Mouse (Mus musculus) heart, embryonic 13.5 days (tissue): ENCODE results near the gene Gtpbp1. TPM values are rescaled to one million over a fixed set of nuclear protein-coding genes. Genes with fewer than 3 reads are reported as not detected.

ENCODE experiments used
- ATAC-seq: fragments of 200-750 bp; cut with Nextera tagmentation; 2 replicates; pipeline ENCODE4 v1.8.0; 2017; ENCODE audit warnings: moderate TSS enrichment; ENCODE audit not compliant: insufficient number of reproducible peaks, low FRiP score, low TSS enrichment; ENCODE audit errors: extremely low read depth
- H3K27ac ChIP-seq: fragments of 300-500 bp; sonication (generic); replicated peaks from 2 replicates; pipeline ENCODE4 v1.5.1; 2015; ENCODE audit warnings: moderate library complexity, mild to moderate bottlenecking, inconsistent platforms
- H3K27me3 ChIP-seq: fragments of 300-500 bp; sonication (generic); replicated peaks from 2 replicates; pipeline ENCODE4 v1.6.1; 2015; ENCODE audit warnings: mild to moderate bottlenecking, inconsistent platforms
- H3K36me3 ChIP-seq: fragments of 300-500 bp; sonication (generic); 2 replicates; pipeline ENCODE4 v1.6.1; 2015; ENCODE audit warnings: mild to moderate bottlenecking, inconsistent platforms
- H3K4me1 ChIP-seq: fragments of 300-500 bp; sonication (generic); 2 replicates; pipeline ENCODE4 v1.6.1; 2015; ENCODE audit warnings: inconsistent platforms
- H3K4me2 ChIP-seq: fragments of 300-500 bp; sonication (generic); 2 replicates; pipeline ENCODE4 v1.6.1; 2015; ENCODE audit warnings: inconsistent platforms, mild to moderate bottlenecking, moderate library complexity
- H3K4me3 ChIP-seq: fragments of 300-500 bp; sonication (generic); 2 replicates; pipeline ENCODE4 v1.5.1; 2015; ENCODE audit warnings: moderate library complexity, mild to moderate bottlenecking, inconsistent platforms
- H3K9ac ChIP-seq: fragments of 300-500 bp; sonication (generic); 2 replicates; pipeline ENCODE4 v1.6.1; 2015; ENCODE audit warnings: inconsistent platforms, mild to moderate bottlenecking, moderate library complexity
- H3K9me3 ChIP-seq: fragments of 300-500 bp; sonication (generic); 2 replicates; pipeline ENCODE4 v1.6.1; 2016; ENCODE audit warnings: inconsistent platforms
- WGBS: fragments of 180-500 bp; shearing (Covaris S2); methylation state at CpG from one replicate; pipeline ENCODE4 v1.1.7; 2015; ENCODE audit warnings: mixed read lengths; 5-methylcytosine and 5-hydroxymethylcytosine counted together
- polyA plus RNA-seq: library from polyadenylated mRNA; unstranded; fragments of >200 nt; fragmentation: Nextera tagmentation; extraction: Ambion mirVana; gene quantifications from 2 replicates; pipeline ENCODE4 v1.2.1, GENCODE M21; 2015

Gene Gtpbp1
- polyA plus RNA-seq, 1 experiment from 2014 or later, result 27.0 TPM

DNA sequence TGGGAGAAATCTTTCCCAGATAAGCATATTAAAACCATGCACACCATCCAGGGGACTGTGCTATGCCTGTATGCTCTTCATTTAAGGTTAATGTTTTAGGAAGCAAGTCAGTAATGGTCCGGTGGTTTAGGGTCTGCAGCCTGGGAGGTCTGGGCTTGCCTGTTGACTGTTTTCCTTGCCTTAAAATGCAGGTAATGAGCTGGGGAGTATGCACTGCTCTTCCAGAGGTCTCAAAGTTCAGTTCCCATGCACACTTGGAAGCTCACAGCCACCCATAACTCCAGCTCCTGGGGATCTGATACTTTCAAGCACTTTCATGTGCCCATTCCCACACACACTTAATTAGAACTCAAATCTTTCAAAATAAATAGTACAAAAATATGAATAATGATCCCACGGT is 5.9 kb downstream of the Gtpbp1 start:
- ATAC-seq, result no peak
- Histone ChIP-seq H3K4me1 (peaks cover 55% of the 10 kb centered on the region), H3K9me3 (no peaks in the 10 kb centered on the region), H3K36me3 (peaks cover 33% of the 10 kb centered on the region), H3K27me3 (no peaks in the 10 kb centered on the region), H3K4me2 (no peak overlapping the region), H3K9ac (no peak overlapping the region), H3K27ac (no peak overlapping the region), H3K4me3 (no peak overlapping the region)
- 85% methylated on average over 2 of the region's 2 CpGs for WGBS

DNA sequence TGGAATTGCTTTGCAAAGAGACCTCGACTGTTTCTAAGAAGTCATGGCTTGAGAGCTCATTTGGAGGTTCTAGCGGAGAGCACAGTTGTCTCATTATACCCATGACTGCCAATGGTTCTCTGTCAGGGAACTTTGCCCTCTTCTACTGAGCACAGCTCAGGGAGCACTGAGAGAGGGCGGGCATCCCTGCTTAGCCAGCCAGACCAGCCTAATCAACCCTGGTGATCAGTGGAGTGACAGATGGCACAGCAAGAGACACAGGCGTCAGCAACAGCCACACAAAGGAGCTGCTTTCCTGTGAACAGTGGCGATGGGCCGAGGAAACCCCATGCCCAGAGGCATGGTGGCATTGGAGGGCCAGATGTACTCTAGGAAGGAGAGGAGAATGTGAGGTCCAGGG is 6.4 kb downstream of the Gtpbp1 start:
- no peak overlapping the region for H3K27ac ChIP-seq
- H3K4me2 ChIP-seq, result no peak overlapping the region
- H3K27me3 ChIP-seq, result no peaks in the 10 kb centered on the region
- H3K9me3 ChIP-seq, result no peaks in the 10 kb centered on the region
- peaks cover 33% of the 10 kb centered on the region for H3K36me3 ChIP-seq
- WGBS, result 79% methylated on average over 6 of the region's 6 CpGs
- ATAC-seq, result no peak
- H3K4me3 ChIP-seq, result no peak overlapping the region
- no peak overlapping the region for H3K9ac ChIP-seq
- H3K4me1 ChIP-seq, result peaks cover 50% of the 10 kb centered on the region

DNA sequence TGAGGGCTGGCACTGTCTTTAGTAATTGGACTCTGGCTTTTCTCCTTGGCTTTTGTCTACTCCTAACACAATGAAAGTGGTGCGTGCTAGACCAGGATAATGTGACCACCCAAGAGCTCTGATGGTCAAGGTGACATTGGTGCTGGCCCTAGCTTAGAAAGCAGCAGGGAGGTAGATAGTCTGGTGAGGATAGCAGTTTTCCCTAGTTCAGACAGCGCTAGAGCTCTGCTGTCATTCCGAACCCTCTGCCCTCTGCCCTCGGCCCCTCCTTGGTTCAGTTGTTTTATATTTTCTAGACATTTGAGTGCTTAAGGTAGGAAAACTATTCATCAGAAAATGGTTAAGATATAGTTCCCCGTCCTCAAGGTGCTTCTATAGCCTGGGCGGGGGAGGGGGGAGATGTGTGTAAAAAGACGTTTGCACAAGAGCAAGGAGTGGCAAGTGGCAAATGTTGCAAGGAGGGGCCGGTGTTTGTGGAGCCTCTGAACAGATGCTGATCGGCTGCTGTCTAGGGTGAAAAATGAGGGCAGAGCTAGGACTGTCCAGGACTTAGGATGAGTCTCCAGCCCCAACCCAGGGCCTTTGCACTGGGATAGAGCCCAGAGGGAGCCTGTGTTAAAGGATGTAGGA is 7.0 kb downstream of the Gtpbp1 start:
- 76% methylated on average over 9 of the region's 9 CpGs for WGBS
- Histone ChIP-seq H3K27me3 (no peaks in the 10 kb centered on the region), H3K4me2 (no peak overlapping the region), H3K4me1 (peaks cover 43% of the 10 kb centered on the region), H3K9me3 (no peaks in the 10 kb centered on the region), H3K4me3 (no peak overlapping the region), H3K9ac (no peak overlapping the region), H3K36me3 (peaks cover 33% of the 10 kb centered on the region), H3K27ac (no peak overlapping the region)
- ATAC-seq, result no peak

DNA sequence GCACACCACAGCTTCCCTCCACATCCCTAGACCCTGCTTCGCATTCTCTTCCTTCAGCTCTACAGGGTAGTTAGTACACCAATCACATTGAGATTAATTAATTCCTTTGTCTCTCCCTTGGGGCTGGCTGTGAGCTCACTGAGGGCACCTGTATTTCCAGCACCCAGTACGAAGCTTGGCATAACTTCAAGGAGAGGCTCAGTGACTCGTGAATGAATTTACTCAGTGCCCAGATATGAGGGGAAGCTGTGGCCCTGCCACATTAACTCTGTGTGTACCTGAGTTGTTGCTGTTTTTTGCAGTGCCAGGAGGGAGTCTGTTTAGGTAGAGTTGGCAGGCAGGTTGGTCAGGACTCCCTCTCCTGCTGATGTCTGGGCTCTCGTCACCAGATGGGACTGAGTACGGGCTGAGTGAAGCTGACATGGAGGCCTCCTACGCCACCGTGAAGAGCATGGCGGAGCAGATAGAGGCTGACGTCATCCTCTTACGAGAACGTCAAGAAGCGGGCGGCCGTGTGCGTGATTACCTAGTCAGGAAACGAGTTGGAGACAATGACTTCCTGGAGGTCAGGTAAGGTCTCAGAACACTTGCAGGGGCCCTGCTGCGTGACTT is 16.1 kb downstream of the Gtpbp1 start:
- no peak for ATAC-seq
- Histone ChIP-seq H3K27ac (no peak overlapping the region), H3K9ac (no peak overlapping the region), H3K4me2 (no peak overlapping the region), H3K27me3 (no peaks in the 10 kb centered on the region), H3K4me3 (no peak overlapping the region), H3K9me3 (no peaks in the 10 kb centered on the region), H3K4me1 (peaks cover 5% of the 10 kb centered on the region; the same call in 1 of the 2 replicates), H3K36me3 (peaks cover 52% of the 10 kb centered on the region)
- WGBS, result 69% methylated on average over 17 of the region's 17 CpGs

DNA sequence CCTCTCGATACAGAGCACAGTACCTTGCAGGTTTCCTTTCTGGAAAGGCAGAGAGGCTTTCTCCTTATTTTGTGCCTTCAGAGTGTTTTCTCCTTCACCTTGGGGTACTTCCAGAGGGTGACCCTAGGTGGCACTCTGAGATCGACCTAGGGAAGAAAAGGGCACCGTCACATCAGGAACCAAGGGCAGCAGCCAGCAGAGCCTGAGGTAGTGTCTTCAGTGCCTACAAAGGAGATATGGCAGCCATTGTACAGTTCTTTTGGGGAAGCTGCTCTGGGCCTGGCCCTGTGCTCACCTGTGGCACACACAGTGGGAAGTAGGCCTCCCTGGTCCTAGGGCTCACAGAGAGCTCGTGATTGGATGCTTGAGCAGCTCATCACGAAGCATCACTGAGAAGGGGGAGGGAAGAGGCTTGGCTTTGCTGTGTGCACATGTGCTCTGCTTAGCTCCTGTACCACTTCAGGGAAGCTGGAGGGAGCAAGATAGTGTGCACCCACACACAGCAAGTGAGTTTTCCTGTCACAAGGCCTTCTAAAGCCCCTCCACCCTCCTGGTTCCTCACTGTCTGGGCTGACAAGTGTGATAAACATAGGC is 17.7 kb downstream of the Gtpbp1 start:
- no peak overlapping the region for H3K4me3 ChIP-seq
- no peak overlapping the region for H3K4me2 ChIP-seq
- no peak overlapping the region for H3K9ac ChIP-seq
- no peaks in the 10 kb centered on the region for H3K27me3 ChIP-seq
- H3K9me3 ChIP-seq, result no peaks in the 10 kb centered on the region
- WGBS, result 88% methylated on average over 5 of the region's 5 CpGs
- no peak overlapping the region for H3K27ac ChIP-seq
- H3K4me1 ChIP-seq, result peaks cover 5% of the 10 kb centered on the region; the same call in 1 of the 2 replicates
- H3K36me3 ChIP-seq, result peaks cover 68% of the 10 kb centered on the region
- no peak for ATAC-seq

DNA sequence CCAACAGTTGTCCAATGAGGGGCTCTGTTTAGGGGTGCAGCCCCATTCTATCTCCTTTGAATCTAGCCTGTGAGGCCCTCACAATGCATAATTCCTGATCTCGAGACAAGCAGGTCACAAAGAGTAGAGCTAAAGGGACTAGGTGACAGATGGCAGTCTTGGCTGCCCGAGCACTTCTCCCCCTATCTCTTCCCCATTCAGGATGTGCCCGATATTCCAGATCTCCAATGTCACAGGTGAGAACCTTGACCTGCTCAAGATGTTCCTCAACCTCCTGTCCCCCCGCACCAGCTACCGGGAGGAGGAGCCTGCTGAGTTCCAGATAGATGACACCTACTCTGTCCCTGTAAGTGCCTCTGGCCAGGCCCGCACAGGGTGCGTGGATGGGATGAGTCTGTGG is 25.0 kb downstream of the Gtpbp1 start:
- ATAC-seq, result no peak
- 86% methylated on average over 7 of the region's 7 CpGs for WGBS
- H3K4me1 ChIP-seq, result no peaks in the 10 kb centered on the region

DNA sequence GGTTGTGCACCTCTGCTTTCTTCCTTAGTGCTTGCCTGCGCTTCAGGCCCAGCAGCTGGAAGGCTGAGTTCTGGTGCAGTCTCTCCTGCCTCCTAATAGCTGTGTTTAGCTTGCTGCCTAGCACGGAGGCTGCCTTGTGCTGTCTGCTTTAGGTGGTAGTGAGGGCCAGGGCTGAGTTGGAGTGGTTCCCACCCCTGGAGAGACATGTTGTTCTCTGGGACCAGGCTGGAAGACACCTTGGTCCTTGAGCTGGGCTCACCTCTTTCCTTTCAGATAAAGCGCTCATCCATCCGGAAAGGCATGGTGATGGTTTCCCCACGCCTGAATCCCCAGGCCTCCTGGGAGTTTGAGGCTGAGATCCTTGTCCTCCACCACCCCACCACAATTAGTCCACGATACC is 26.1 kb downstream of the Gtpbp1 start:
- H3K4me2 ChIP-seq, result no peak overlapping the region
- WGBS, result 90% methylated on average over 6 of the region's 6 CpGs
- peaks cover 97% of the 10 kb centered on the region for H3K36me3 ChIP-seq
- no peak overlapping the region for H3K9ac ChIP-seq
- H3K4me3 ChIP-seq, result no peak overlapping the region
- H3K27ac ChIP-seq, result no peak overlapping the region
- H3K27me3 ChIP-seq, result no peaks in the 10 kb centered on the region
- no peak for ATAC-seq
- no peaks in the 10 kb centered on the region for H3K9me3 ChIP-seq
- H3K4me1 ChIP-seq, result no peaks in the 10 kb centered on the region

More for the DNA sequence above, 25.0 kb downstream of the Gtpbp1 start:
- no peak overlapping the region for H3K9ac ChIP-seq
- H3K27ac ChIP-seq, result no peak overlapping the region
- peaks cover 100% of the 10 kb centered on the region for H3K36me3 ChIP-seq
- no peak overlapping the region for H3K4me2 ChIP-seq
- no peaks in the 10 kb centered on the region for H3K27me3 ChIP-seq
- H3K9me3 ChIP-seq, result no peaks in the 10 kb centered on the region
- no peak overlapping the region for H3K4me3 ChIP-seq

DNA sequence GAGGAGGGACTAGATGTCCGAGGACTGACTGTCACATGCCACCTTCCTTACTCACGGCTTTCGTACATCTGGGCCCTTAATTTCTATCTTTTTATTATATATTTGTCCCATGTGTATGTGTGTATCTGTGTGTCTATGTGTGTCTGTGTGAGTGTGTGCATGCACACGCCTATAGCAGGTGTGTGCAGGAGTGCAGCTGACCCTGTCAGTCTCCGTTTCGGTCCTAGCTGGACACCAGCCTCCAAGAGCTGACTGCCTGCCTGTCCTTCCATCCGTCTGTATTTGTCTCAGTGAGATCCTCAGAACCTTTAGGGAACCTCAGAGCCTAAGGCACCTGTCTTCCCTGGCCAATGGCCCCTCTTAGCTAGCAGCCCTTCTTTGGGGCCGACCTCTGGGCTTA is 29.6 kb downstream of the Gtpbp1 start:
- ATAC-seq, result no peak
- H3K4me2 ChIP-seq, result no peak overlapping the region
- H3K9me3 ChIP-seq, result no peaks in the 10 kb centered on the region
- H3K27ac ChIP-seq, result no peak overlapping the region
- no peaks in the 10 kb centered on the region for H3K27me3 ChIP-seq
- WGBS, result 83% methylated on average over 8 of the region's 8 CpGs
- H3K4me3 ChIP-seq, result no peak overlapping the region
- no peaks in the 10 kb centered on the region for H3K4me1 ChIP-seq
- H3K9ac ChIP-seq, result no peak overlapping the region
- peaks cover 78% of the 10 kb centered on the region for H3K36me3 ChIP-seq

DNA sequence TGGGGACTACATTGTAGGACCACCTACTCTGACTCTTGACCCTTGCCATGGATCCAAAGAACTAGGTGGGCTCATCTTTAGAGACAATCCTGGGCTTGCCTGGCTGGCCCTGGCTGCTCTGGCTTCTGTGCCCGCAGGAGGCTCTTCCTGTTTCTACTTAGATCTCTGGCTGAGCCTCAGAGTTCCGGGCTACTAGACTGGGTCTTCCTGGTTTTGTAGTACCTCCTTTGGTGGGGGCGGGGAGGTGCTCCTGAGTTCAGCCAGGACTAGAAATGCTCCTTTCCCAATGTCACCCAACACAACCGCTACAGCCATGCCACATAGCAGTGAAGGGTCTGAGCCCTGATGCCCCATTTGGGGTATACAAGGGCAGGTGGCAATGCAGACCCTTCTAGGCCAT is 30.2 kb downstream of the Gtpbp1 start:
- ATAC-seq, result no peak
- Histone ChIP-seq H3K27ac (no peak overlapping the region), H3K9ac (no peak overlapping the region), H3K36me3 (peaks cover 78% of the 10 kb centered on the region), H3K4me2 (no peak overlapping the region), H3K4me3 (no peak overlapping the region), H3K4me1 (no peaks in the 10 kb centered on the region), H3K27me3 (no peaks in the 10 kb centered on the region), H3K9me3 (no peaks in the 10 kb centered on the region)
- WGBS, result 87% methylated on average over 4 of the region's 4 CpGs

DNA sequence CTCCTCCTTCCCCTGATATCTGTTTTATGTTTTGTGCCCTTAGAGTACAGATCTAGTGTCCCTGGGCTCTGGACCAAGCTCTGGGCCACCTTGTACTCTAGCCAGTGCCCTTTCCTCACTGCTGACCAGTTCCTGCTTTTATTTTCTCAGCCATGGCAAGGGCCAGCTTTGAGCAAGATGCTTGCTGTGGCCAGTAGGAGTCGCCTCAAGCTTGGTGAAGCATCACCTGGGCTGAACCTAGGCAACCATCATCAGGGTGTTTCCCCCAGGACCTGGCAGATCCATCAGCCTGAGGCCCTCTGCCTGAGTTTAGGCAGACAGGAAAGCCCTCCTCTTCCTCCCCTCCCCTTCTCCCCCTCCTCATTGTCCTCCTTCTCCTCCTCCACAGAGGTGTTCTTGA is 32.8 kb downstream of the Gtpbp1 start:
- no peak overlapping the region for H3K4me3 ChIP-seq
- WGBS, result 23% methylated on average over 1 of the region's 1 CpGs
- H3K4me2 ChIP-seq, result no peak overlapping the region
- H3K9me3 ChIP-seq, result no peaks in the 10 kb centered on the region
- ATAC-seq, result no peak
- no peak overlapping the region for H3K9ac ChIP-seq
- H3K27ac ChIP-seq, result no peak overlapping the region
- no peaks in the 10 kb centered on the region for H3K4me1 ChIP-seq
- H3K27me3 ChIP-seq, result no peaks in the 10 kb centered on the region
- H3K36me3 ChIP-seq, result peaks cover 78% of the 10 kb centered on the region

DNA sequence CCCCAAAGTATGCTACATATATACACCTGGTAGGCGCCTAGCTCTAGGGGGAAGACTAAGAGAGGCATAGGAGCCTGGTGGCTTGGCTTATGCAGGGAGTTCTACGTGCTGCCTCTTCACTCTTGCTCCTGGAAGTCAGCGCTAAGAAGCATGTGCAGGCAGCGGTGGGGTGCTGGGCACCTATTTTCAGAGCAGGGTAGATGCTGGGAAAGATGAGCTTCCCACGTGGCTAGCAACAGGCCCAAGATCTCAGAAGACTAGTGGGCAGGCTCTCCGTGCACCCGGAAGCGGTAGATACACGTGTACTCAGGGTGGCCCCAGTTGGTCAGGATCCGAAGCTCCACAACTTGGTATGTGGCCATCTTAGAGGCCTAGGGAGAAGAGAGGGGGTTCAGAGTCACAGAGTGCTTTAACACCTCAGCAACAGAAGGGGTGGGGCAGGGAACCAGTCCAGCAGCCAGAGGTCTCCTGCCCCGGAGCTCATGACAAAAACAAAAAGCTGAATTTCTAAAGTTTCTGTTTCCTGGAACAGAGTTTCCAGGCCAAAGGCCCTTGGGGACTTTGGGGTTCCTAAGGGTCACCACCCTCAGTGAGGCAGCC is 34.6 kb downstream of the Gtpbp1 start:
- Histone ChIP-seq H3K27me3 (no peaks in the 10 kb centered on the region), H3K4me3 (no peak overlapping the region), H3K9ac (no peak overlapping the region), H3K9me3 (no peaks in the 10 kb centered on the region), H3K4me2 (no peak overlapping the region), H3K27ac (no peak overlapping the region), H3K4me1 (no peaks in the 10 kb centered on the region), H3K36me3 (peaks cover 77% of the 10 kb centered on the region)
- WGBS, result 84% methylated on average over 11 of the region's 11 CpGs
- no peak for ATAC-seq
